Mouse (Mus musculus) megakaryocyte, embryonic 14.5 days (primary cell): ENCODE results near the gene Pln.

Experiments used
- FLI1 ChIP-seq: IDR thresholded peaks from 2 replicates; pipeline ENCODE4 v1.6.1; 2012; ENCODE audit warnings: low read length, inconsistent platforms, mixed read lengths
- GATA1 ChIP-seq: IDR thresholded peaks from 3 replicates; pipeline ENCODE4 v1.6.1; 2012; ENCODE audit warnings: mixed read lengths, low read length, inconsistent platforms, borderline replicate concordance

DNA sequence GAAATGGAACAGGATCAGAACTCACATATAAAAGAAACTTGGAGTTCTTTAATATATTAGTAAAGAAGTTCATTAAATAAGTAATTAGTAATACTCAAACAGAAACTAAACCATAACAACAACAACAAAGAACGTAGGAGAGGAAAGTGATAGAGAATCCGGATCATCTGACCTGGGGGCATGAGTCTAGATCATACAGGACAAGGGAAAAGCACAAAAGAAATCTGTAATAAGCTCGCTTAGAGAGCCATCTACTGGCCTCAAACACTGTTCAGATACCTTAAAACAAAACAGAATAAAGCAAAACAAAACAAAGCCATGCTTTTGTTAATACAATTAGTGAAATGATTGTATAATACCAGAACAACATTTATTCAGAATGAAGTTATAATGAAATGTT is 31.6 kb upstream of the Pln start:
- TF ChIP-seq GATA1 (no peak), FLI1 (no peak)
